Mouse (Mus musculus): ENCODE measurements at regions not wholly inside any gene's neighbourhood (a gene's known extent, or its start where the extent isn't known, plus 50 kb on each side); places are given as distances from the start of the nearest gene placed in this dataset.
A peak's percentile ranks its signal among the peaks of the same experiment; 100 is the strongest.

DNA sequence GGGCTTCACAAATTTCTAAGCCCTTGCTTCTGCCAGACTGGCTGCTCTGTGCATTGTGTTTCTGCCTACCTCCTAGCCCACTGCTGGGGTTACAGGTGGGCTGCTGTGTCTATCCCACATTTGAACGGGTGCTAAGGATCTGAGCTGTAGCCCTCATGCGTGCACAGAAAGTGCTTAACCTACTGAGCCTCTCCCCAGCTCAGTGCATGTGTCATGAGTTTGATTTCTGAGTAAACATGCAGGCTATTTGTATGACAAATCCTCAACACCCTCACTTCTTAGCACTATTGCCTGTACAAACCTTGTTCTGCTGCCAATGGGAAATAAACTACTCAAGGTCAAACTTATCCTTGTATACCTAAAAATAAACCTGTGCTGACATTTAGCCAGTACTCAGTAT is 163.9 kb upstream of the Clnk start:
- DNase-seq (ENCODE audit: low spot score in 2 of 2): no peak

DNA sequence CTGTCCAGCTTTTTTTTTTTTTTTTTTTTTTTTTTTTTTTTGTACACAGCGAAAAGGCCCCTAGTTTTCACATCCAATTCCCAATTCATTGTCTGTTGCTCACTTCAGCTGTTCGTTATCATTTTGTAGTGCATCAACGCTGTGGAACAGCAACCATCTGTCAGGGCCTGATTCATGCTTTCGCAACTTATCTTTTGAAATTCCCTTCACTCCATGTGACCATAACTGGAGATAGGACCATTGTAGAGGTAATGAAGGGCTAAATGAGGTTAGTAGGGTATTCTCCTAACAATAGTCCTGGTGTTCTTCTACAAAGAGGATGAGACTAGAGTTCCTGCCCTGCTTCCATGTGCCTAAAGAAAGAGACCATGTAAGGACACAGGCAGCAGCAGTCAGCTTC is 146.6 kb upstream of the Clnk start:
- DNase-seq (ENCODE audit: low spot score in 2 of 2): no peak

DNA sequence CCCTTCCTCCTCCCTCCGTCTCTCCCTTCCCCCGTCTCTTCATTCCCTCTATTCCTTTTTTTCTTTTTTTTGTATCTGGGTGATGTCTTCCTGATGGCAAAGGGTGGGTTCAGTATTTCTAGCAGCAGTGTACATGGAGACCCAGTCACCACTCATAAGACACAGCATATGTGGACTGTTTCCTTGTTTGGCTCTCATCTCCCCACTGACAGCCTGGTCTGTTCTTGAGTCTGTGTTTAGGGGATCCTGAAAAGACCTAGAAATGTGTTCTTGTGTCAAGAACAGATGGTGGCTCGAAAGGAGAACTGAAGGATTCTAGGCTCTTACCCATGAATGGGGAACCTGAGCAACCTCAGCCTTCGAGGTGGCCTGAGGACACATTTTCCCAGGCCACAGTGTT is 124.0 kb upstream of the Clnk start:
- DNase-seq (ENCODE audit: low spot score in 2 of 2): peak in 1 of 2 experiments; percentile 36

DNA sequence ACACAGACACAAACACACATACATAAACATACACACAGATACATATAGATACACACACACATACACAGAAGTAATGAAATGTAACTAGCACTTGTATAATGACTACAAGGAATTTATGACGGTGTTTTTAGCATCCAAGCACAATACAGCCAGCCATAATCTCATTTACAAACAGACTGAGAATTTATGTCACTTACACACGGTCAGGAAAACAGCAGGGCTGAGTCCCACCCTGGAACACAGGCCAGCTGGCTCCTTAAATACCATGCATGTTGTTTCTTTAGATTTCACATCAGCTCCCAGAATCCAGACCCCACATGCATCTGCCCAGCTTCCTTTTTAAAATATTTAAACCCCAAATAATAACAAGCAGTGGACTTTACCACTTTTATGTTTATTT is 123.1 kb upstream of the Clnk start:
- DNase-seq (ENCODE audit: low spot score in 2 of 2): no peak

DNA sequence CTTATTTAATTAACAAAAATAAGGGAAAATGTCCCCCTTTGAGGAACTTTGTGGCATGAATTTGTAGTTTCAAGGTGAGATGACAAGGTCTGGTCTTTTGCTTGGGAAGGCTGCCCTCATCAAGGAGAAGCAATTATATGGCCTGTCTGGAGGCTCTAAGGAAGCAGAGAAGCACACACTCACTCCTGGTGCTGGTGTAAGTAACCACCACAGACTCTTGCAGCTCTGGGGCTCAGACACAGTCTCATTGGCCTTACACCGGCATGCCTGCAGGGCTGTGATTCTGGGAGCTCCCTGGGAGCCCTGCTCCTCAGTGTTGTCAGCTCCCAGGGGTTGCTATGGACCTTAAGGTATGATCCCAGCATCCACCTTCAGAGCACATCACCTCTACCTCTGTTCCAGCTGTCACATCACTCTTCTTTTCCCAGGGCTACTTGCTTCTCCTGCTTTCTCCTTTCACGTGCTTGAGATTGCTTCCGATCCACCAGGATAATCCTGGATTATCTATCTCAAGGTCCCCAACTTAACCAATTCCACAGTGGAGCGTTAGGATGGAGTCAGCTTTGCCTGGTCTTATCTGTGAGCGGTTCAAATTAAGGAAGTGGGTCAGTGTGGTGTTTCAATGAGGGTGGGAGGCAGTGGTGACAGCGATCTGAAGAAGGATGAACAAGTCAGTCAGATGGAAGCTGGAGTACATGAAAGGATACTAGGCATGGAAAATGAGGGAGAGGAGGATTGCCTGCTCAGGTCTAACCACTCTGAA is 96.0 kb upstream of the Clnk start:
- DNase-seq (ENCODE audit: low spot score in 2 of 2): no peak

DNA sequence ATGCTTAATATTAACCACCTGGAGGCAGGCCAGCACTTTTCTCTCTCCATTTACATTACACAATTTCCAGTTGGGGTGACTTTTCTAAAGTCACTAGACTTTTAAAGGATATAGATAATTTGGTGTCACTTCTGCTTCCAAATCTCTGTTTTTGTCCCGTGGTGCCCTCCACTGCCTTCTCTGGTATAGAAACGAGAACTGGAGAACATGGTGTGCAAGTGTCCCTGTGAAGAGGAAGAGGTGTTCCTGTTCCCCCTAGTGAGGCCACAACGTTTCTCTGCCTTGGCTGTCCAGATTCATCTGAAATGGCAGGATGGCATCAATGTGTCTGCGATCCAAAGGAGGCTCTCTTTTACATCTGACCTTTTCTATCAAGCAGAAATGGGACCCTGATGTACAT is 93.9 kb upstream of the Clnk start:
- DNase-seq (ENCODE audit: low spot score in 2 of 2): no peak

DNA sequence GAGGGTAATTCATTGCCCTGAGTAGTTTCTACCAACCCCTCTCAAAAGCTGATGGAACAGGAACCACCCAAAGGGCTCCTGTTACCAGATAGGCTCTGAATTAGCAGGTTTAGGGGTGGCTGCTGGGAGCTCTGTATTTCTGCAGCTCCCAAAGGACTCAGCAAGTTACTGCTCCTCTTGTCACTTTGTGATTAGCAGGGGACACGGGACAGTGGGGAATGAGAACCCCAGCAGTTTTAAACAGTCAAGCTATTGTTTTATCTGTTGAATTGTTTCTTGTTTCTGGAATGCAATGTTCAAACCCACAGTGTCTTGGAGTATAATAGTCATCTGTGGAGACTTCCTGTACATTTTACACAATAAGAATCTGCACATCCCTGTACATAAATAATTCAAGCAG is 90.4 kb upstream of the Clnk start:
- DNase-seq (ENCODE audit: low spot score in 2 of 2): no peak

DNA sequence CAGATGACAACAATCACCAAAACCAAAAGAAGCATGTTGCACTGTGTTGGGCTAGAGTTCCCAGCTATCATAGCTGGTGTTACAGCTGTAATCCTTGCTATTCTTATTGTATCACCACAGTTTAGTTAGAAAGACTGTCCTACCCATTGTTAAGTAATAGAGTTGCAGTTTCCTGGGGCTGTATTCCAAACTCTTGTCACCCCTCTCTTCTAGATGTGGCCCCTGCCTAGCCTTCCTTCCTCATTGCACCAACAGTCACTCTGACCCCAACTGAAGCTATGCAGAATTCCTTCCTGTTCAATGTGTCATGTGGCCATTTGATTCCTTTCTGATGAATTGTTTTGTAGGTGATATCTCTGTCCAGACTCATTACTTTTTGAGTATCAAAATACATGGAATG is 87.8 kb upstream of the Clnk start:
- DNase-seq (ENCODE audit: low spot score in 2 of 2): no peak

DNA sequence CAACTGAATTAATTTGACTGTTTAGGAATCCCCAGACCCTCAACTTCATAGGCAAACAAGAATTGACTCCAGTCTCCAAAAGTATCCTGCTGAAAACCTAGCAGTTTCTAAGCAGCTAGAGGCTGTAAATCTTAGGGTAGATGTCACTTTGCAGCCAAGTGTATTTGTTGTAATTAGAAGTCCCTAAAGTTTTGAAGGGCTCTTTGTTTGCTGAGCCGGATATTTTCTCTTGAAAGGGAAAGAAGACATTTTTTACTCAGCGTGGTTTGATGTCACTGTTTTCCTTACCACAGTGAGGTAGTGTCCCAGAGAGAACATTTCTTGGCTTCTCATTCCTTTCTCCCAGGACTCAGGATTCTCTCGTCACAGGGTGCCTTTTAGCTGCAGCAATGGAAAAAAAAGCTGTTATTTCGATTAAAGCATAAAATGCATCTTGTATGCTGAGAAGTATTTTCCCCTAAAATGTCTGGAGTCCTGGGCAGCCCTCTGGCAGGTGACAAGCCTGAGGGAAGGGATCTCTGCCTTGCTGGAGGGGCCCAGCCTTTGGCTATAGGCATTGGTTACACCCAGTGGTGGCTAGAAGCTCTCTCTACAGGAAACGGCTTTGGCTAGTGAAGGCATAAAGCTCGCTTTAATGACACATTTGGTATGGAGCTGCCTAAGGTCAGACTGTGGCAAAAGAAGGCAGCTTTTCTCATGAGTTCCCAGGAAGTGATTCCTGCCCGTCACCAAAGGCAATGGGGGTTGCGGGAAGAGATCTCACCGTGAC is 74.1 kb upstream of the Clnk start:
- DNase-seq (ENCODE audit: low spot score in 2 of 2): no peak

DNA sequence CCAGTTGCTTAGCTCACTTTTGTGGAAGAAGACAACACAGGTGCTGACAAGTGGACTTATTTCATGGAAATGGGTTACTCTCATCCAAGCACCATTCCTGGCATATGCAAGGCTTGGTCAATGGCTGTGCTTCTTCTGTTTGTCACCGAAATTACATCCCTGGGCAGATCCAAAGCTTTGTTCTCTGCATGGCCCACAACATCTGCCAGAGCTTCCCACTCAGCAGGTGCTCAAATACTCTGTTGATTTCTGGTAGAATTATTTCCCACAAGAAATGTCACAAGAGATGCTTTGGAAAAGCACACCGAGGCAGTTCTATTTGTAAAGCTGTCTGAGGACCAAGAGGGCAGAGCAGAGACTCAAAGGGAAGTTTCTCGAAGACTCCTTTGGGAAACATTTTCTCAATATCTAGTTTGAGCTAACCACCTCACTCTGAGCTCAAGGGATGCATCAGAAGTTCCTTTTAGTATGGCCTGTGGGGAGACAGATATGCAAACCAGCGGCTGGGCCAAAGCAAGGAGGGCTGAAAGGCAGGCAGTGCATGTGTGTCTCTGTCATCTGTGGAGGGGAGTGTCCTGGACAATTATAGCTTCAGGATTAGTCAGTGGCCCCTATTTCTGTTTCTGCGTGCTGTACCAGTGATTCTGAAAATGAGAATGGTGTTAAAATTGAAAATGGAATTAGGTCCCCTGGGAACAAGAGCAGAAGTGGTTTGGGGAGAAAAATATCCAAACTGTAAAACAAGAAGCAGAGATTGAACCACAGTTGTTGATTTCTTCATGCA is 69.5 kb upstream of the Clnk start:
- no peak for DNase-seq (ENCODE audit: low spot score in 2 of 2)

DNA sequence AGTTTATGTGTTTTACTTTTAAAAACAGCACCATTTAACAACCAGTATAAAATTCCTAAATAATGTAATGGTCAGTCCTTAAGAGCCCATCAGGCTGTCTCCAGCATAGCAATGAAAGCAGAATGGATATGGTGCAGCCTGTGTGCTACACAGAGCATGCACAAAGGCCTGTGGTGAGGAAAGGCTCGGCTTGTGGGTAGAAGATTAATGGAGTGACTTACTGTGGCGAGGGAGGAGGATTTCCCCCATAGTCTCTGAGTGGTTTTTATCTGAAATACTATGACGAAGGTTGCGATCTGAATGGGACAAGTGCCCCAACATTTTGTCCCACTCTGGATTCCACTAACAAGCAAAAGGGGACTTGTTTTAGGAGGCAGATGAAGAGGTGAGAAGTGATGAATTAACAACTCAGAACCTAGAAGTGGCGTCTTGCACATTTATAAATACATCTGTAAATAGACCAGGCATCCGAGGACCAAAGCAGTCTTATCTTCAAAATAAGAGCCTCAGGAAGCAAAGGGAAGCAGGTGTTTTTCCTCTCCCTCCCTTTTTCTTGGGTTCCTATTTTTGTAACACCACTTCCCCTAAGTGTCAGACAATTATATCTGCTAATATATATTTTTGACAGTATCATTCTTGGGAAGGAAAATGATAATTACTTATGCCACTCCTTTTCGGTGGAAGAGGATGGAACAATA is 55.9 kb upstream of the Clnk start:
- DNase-seq (ENCODE audit: low spot score in 2 of 2): no peak

DNA sequence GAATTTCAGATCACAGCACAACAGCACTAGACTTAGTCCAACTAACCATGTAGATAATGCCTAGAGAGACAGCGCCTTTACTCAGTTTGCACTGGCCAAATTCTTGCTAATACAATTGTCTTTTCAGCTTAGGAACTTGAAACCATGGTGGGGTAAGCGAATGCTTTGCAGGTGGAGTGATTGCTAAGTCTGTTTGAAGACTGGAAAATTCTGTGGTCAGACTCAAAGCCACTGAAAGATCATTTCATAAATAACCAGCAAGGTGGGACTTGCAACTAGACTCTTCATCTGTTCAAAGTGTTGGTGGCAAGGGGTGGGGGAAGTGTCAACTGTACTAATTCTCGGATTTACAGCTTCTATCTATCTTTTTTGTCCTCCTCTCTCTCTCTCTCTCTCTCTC is 50.4 kb upstream of the Clnk start:
- no peak for DNase-seq (ENCODE audit: low spot score in 2 of 2)

All from right cerebral cortex, postnatal 10 days (tissue).